ENCODE assay signal across 8 mouse cellular contexts in the genomic region with DNA sequence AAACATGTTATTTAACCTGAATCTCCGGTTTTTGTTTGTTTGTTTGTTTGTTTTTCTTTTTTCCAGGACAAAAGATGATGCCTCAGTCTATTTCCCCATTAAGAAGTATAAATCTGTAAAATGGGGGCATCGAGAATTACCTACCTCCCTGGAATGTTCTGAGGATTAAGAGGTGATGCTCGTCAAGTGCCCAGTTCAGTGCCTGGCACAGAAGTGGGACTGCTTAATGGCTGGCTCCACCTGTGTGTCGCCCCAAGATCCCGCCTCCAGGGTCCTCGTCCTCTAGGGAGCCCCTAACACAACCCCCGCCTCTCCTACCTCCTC. TPM values are rescaled to one million over a fixed set of nuclear protein-coding genes. Genes with fewer than 3 reads are reported as not detected.
DNase-seq lines count a peak whose midpoint lies in the region; ATAC-seq and TF ChIP-seq lines count a peak whose summit lies in the region.

No protein-coding gene starts in this region.

- H3K9ac ChIP-seq in heart, embryonic 14.5 days (ENCODE audit: low read length), result peak overlapping the region; percentile 88
- H3K9ac ChIP-seq in ES-E14 (ENCODE audit: insufficient read depth, low read depth, low read length, poor library complexity, severe bottlenecking), result peak overlapping the region; percentile 60; the same call in 1 of the 2 replicates
- peak overlapping the region; percentile 89 for H3K9ac ChIP-seq in liver, postnatal 0 days (replicated peaks)

- H3K4me1 ChIP-seq in heart, embryonic 14.5 days (ENCODE audit: control insufficient read depth in 2 of 2, insufficient read depth in 2 of 2, low read length in 2 of 2), result peaks cover 2 to 18% of the 10 kb centered on the region in 2 experiments; a peak in 2 of 4 replicates
- H3K4me1 ChIP-seq in ES-E14 (ENCODE audit: control insufficient read depth in 2 of 2, insufficient read depth in 2 of 2, low read length in 2 of 2, poor library complexity in 1 of 2), result peaks cover 3 to 4% of the 10 kb centered on the region in 2 experiments; a peak in 2 of 4 replicates
- H3K4me1 ChIP-seq in hindbrain, embryonic 10.5 days (replicated peaks), result peaks cover 27% of the 10 kb centered on the region
- peaks cover 25% of the 10 kb centered on the region for H3K4me1 ChIP-seq in liver, postnatal 0 days (ENCODE audit: insufficient read depth)

- no peak for TF ChIP-seq EP300 in liver, postnatal 0 days (IDR thresholded peaks at IDR 0.05; ENCODE audit: low read depth)

- H3K9me3 ChIP-seq in heart, embryonic 14.5 days (ENCODE audit: control insufficient read depth, low read length), result no peaks in the 10 kb centered on the region
- H3K9me3 ChIP-seq in ES-E14 (ENCODE audit: control insufficient read depth, insufficient read depth, low read depth, low read length), result no peaks in the 10 kb centered on the region
- no peaks in the 10 kb centered on the region for H3K9me3 ChIP-seq in hindbrain, embryonic 10.5 days
- H3K9me3 ChIP-seq in liver, postnatal 0 days (ENCODE audit: low read length), result no peaks in the 10 kb centered on the region

- H3K4me2 ChIP-seq in heart, embryonic 14.5 days (ENCODE audit: low read length), result peak overlapping the region; percentile 79
- peak overlapping the region; percentile 91 for H3K4me2 ChIP-seq in liver, postnatal 0 days (ENCODE audit: low read depth, low read length)

- peak overlapping the region; percentile 81 to 85 for H3K4me3 ChIP-seq in heart, embryonic 14.5 days (ENCODE audit: control insufficient read depth in 1 of 2, insufficient read depth in 1 of 2, low read depth in 1 of 2, low read length in 2 of 2)
- H3K4me3 ChIP-seq in ES-E14 (ENCODE audit: insufficient read depth in 1 of 2, low read depth in 1 of 2, low read length in 2 of 2, poor library complexity in 1 of 2, severe bottlenecking in 1 of 2), result peak overlapping the region; percentile 87 to 90
- peak overlapping the region; percentile 98 for H3K4me3 ChIP-seq in hindbrain, embryonic 10.5 days
- peak overlapping the region; percentile 92 for H3K4me3 ChIP-seq in liver, postnatal 0 days (ENCODE audit: low read depth, low read length)

- peak overlapping the region; percentile 95 to 96 for H3K27ac ChIP-seq in heart, embryonic 14.5 days (replicated peaks in 1 of 2; ENCODE audit: control insufficient read depth in 1 of 2, insufficient read depth in 1 of 2, low read depth in 2 of 2, low read length in 2 of 2)
- H3K27ac ChIP-seq in ES-E14 (ENCODE audit: insufficient read depth, low read depth, low read length, poor library complexity, severe bottlenecking), result peak overlapping the region; percentile 98; the same call in 1 of the 2 replicates
- peak overlapping the region; percentile 99 for H3K27ac ChIP-seq in hindbrain, embryonic 10.5 days
- H3K27ac ChIP-seq in liver, postnatal 0 days (ENCODE audit: low read depth), result peak overlapping the region; percentile 97

- no peak for TF ChIP-seq CTCF in liver, postnatal 0 days (IDR thresholded peaks at IDR 0.05; ENCODE audit: low read depth)

- in situ Hi-C loops in ES-E14 (cut with MboI; ENCODE audit: low sequenced_read_pairs in 2 of 2, unreplicated experiment in 2 of 2), result no loop called here

- no peak for ATAC-seq in heart, embryonic 14.5 days (ENCODE audit: insufficient number of reproducible peaks, insufficient read depth, low FRiP score, low read depth)
- ATAC-seq in liver, postnatal 0 days, result no peak

- H3K36me3 ChIP-seq in heart, embryonic 14.5 days (ENCODE audit: control insufficient read depth, insufficient read depth, low read length), result peaks cover 57% of the 10 kb centered on the region
- peaks cover 36% of the 10 kb centered on the region for H3K36me3 ChIP-seq in ES-E14 (ENCODE audit: control insufficient read depth, insufficient read depth, low read length, poor library complexity, severe bottlenecking)
- peaks cover 62% of the 10 kb centered on the region for H3K36me3 ChIP-seq in hindbrain, embryonic 10.5 days
- H3K36me3 ChIP-seq in liver, postnatal 0 days (replicated peaks; ENCODE audit: insufficient read depth, low read length), result peaks cover 47% of the 10 kb centered on the region

- no peak for DNase-seq in heart, adult 11 months
- DNase-seq in ES-E14 (ENCODE audit: low read depth, low spot score), result no peak
- no peak for DNase-seq in hindbrain, embryonic 10.5 days (ENCODE audit: low spot score)
- no peak for DNase-seq in liver, postnatal 0 days
- no peak for DNase-seq in retina, embryonic 14.5 days (ENCODE audit: low spot score)
- DNase-seq in T-cell, adult 2 months (ENCODE audit: low spot score), result no peak
- DNase-seq in kidney, postnatal 36 days, result no peak

- 8% methylated on average over 7 of the region's 7 CpGs for WGBS in heart, embryonic 14.5 days
- 7% methylated on average over 7 of the region's 7 CpGs for WGBS in hindbrain, embryonic 10.5 days
- WGBS in liver, postnatal 0 days (ENCODE audit: insufficient replicate concordance), result 4% methylated on average over 7 of the region's 7 CpGs

- H3K27me3 ChIP-seq in heart, embryonic 14.5 days (ENCODE audit: control insufficient read depth, insufficient read depth, low read length), result no peaks in the 10 kb centered on the region
- no peaks in the 10 kb centered on the region for H3K27me3 ChIP-seq in hindbrain, embryonic 10.5 days (ENCODE audit: insufficient read depth, poor library complexity, severe bottlenecking)
- H3K27me3 ChIP-seq in liver, postnatal 0 days (ENCODE audit: insufficient read depth, low read length), result no peaks in the 10 kb centered on the region

TF ChIP-seq in ES-E14, 5 proteins besides CTCF, POLR2A, EP300 and RAD21:
- no peak for TF ChIP-seq ZNF384 (IDR thresholded peaks at IDR 0.05; ENCODE audit: low read depth, low read length)
- no peak for TF ChIP-seq CHD2 (IDR thresholded peaks at IDR 0.05; ENCODE audit: low read depth, low read length)
- TF ChIP-seq ZC3H11A (IDR thresholded peaks at IDR 0.05; ENCODE audit: borderline replicate concordance, low read depth, low read length), result no peak
- TF ChIP-seq HCFC1 (IDR thresholded peaks at IDR 0.05; ENCODE audit: borderline replicate concordance, insufficient read depth, low read length), result no peak
- no peak for TF ChIP-seq MAFK (IDR thresholded peaks at IDR 0.05; ENCODE audit: insufficient read depth, low read depth, low read length)

RNA-seq across cellular contexts. Expression of a gene that starts 0.5 kb away (rescaled TPM):
- polyA plus RNA-seq in heart, embryonic 14.5 days (2014; fragmentation: Nextera tagmentation; extraction: Ambion mirVana), result 38.6 and 42.2 TPM in 2 replicates
- 31.7 and 35.3 TPM in 2 replicates for total RNA-seq in ES-E14 (2012; rRNA removed)
- 63.1 and 63.9 TPM in 2 replicates for polyA plus RNA-seq in hindbrain, embryonic 10.5 days (2016; fragmentation: Nextera tagmentation; extraction: Ambion mirVana)
- 11.1 and 11.9 TPM in 2 replicates for polyA plus RNA-seq in liver, postnatal 0 days (2015; fragmentation: Nextera tagmentation; extraction: Ambion mirVana)

RNA-seq across cellular contexts. Expression of a gene that starts 0.8 kb away (rescaled TPM):
- polyA plus RNA-seq in heart, embryonic 14.5 days (2014; fragmentation: Nextera tagmentation; extraction: Ambion mirVana), result 145 and 155 TPM in 2 replicates
- 217 and 227 TPM in 2 replicates for total RNA-seq in ES-E14 (2012; rRNA removed)
- polyA plus RNA-seq in hindbrain, embryonic 10.5 days (2016; fragmentation: Nextera tagmentation; extraction: Ambion mirVana), result 393 and 423 TPM in 2 replicates
- 188 and 198 TPM in 2 replicates for polyA plus RNA-seq in liver, postnatal 0 days (2015; fragmentation: Nextera tagmentation; extraction: Ambion mirVana)

RNA-seq across cellular contexts. Expression of a gene that starts 11.9 kb away (rescaled TPM):
- 1.0 and 1.4 TPM in 2 replicates for polyA plus RNA-seq in heart, embryonic 14.5 days (2014; fragmentation: Nextera tagmentation; extraction: Ambion mirVana)
- total RNA-seq in ES-E14 (2012; rRNA removed), result 5.3 and 6.9 TPM in 2 replicates
- 5.3 and 7.4 TPM in 2 replicates for polyA plus RNA-seq in hindbrain, embryonic 10.5 days (2016; fragmentation: Nextera tagmentation; extraction: Ambion mirVana)
- polyA plus RNA-seq in liver, postnatal 0 days (2015; fragmentation: Nextera tagmentation; extraction: Ambion mirVana), result 0.38 and 0.83 TPM in 2 replicates

RNA-seq across cellular contexts. Expression of a gene that starts 33.4 kb away (rescaled TPM):
- polyA plus RNA-seq in heart, embryonic 14.5 days (2014; fragmentation: Nextera tagmentation; extraction: Ambion mirVana), result 131 and 134 TPM in 2 replicates
- total RNA-seq in ES-E14 (2012; rRNA removed), result 8.5 and 9.4 TPM in 2 replicates
- 42.3 and 58.0 TPM in 2 replicates for polyA plus RNA-seq in hindbrain, embryonic 10.5 days (2016; fragmentation: Nextera tagmentation; extraction: Ambion mirVana)
- polyA plus RNA-seq in liver, postnatal 0 days (2015; fragmentation: Nextera tagmentation; extraction: Ambion mirVana), result 17.9 and 18.1 TPM in 2 replicates

RNA-seq across cellular contexts. Expression of a gene that starts 42.0 kb away (rescaled TPM):
- 11.1 and 12.8 TPM in 2 replicates for polyA plus RNA-seq in heart, embryonic 14.5 days (2014; fragmentation: Nextera tagmentation; extraction: Ambion mirVana)
- 34.5 and 42.3 TPM in 2 replicates for total RNA-seq in ES-E14 (2012; rRNA removed)
- 34.9 and 36.3 TPM in 2 replicates for polyA plus RNA-seq in hindbrain, embryonic 10.5 days (2016; fragmentation: Nextera tagmentation; extraction: Ambion mirVana)
- polyA plus RNA-seq in liver, postnatal 0 days (2015; fragmentation: Nextera tagmentation; extraction: Ambion mirVana), result 17.1 and 20.5 TPM in 2 replicates
